Mouse (Mus musculus) forebrain, embryonic 16.5 days (tissue): ENCODE results near the gene Zbtb44. TPM values are rescaled to one million over a fixed set of nuclear protein-coding genes. Genes with fewer than 3 reads are reported as not detected.

ENCODE experiments used
- ATAC-seq: fragments of 200-750 bp; cut with Nextera tagmentation; 2 replicates; pipeline ENCODE4 v1.8.0; 2017; ENCODE audit warnings: mild to moderate bottlenecking, moderate library complexity
- H3K27ac ChIP-seq: fragments of 300-500 bp; sonication (generic); 2 replicates; pipeline ENCODE4 v1.5.1; 2014; ENCODE audit warnings: low read length, control low read depth
- H3K27me3 ChIP-seq: fragments of 300-500 bp; sonication (generic); replicated peaks from 2 replicates; pipeline ENCODE4 v1.6.1; 2014; ENCODE audit warnings: low read length; ENCODE audit not compliant: control insufficient read depth, insufficient read depth
- H3K36me3 ChIP-seq: fragments of 300-500 bp; sonication (generic); 2 replicates; pipeline ENCODE4 v1.6.1; 2014; ENCODE audit not compliant: control insufficient read depth, insufficient read depth
- H3K4me1 ChIP-seq: fragments of 300-500 bp; sonication (generic); replicated peaks from 2 replicates; pipeline ENCODE4 v1.6.1; 2014; ENCODE audit warnings: low read length; ENCODE audit not compliant: control insufficient read depth, insufficient read depth
- H3K4me2 ChIP-seq: fragments of 300-500 bp; sonication (generic); 2 replicates; pipeline ENCODE4 v1.6.1; 2014; ENCODE audit warnings: mild to moderate bottlenecking, low read length, control low read depth
- H3K4me3 ChIP-seq: fragments of 300-500 bp; sonication (generic); replicated peaks from 2 replicates; pipeline ENCODE4 v1.5.1; 2014; ENCODE audit warnings: mild to moderate bottlenecking, low read length, control low read depth
- H3K9ac ChIP-seq: fragments of 300-500 bp; sonication (generic); replicated peaks from 2 replicates; pipeline ENCODE4 v1.6.1; 2014; ENCODE audit warnings: low read depth, low read length, control low read depth
- H3K9me3 ChIP-seq: fragments of 300-500 bp; sonication (generic); 2 replicates; pipeline ENCODE4 v1.6.1; 2016; ENCODE audit warnings: low read length; ENCODE audit not compliant: control insufficient read depth
- WGBS: fragments of 180-500 bp; shearing (Covaris S2); extraction: QIAGEN DNeasy Blood & Tissue Kit; methylation state at CpG from one replicate; pipeline ENCODE4 v1.1.7; 2014; 5-methylcytosine and 5-hydroxymethylcytosine counted together
- polyA plus RNA-seq: library from polyadenylated mRNA; unstranded; fragments of >200 nt; fragmentation: Nextera tagmentation; extraction: Ambion mirVana; gene quantifications from 2 replicates; pipeline ENCODE4 v1.2.1, GENCODE M21; 2015

Gene Zbtb44
- polyA plus RNA-seq, 1 experiment from 2014 or later: 4.3 TPM

DNA sequence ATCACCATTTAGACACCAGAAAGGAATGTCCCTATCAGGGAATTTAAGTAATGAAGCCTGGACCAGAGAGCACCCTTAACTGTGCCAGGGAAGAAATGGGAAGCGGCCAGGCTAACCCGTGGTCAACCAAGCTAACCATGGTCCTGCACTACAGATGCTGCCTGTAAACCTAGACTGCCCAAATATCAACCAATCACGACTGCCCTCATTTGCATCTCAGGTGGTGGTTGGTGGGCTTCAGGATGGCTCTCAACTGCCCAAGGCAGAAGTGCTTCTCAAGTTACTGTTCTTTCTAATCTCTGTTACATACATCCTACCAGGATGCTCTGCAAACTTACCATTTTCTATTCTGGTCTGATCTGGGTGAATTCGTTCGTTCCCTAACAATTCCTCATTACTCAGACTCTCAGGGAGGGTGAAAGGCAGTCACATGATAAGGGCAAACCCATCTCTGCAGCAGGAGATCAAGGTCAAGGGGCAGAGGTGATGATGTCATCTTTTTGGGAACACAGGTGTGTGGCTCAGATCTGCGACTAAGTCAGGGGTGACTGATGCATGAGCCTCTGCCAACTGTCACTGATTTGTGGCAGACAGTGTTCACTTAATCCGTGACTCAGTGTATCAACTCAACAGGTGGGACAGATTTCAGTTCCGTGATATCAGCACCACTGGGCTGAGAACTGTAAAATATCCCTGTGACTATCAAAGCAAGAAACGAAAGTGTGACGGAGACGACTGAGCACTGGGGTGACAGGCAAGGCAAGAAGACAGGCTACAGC is 88.3 kb downstream of the Zbtb44 start:
- 47% methylated on average over 11 of the region's 11 CpGs for WGBS
- Histone ChIP-seq H3K27me3 (no peaks in the 10 kb centered on the region), H3K4me1 (peaks cover 4% of the 10 kb centered on the region), H3K4me2 (no peak overlapping the region), H3K36me3 (no peaks in the 10 kb centered on the region), H3K27ac (no peak overlapping the region), H3K4me3 (no peak overlapping the region), H3K9me3 (no peaks in the 10 kb centered on the region), H3K9ac (no peak overlapping the region)
- ATAC-seq: no peak

DNA sequence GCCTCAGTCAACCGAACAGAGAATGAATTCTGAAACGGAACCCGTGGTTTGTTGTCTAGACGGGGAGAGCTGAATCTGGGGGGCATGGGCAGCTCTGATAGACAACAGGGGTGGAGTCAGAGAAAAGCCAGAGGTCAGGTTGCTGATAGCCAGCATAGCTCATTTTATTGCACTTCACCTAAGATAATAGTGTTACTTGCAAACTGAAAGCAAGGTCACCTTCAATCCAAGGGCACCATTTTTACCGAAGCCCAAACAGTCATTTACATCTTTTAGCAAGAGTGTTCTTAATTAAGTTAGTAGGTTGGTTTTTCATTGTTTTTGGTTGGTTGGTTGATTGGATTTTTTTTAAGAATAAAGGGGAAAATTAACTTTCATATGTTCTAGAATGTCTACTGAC is 89.0 kb downstream of the Zbtb44 start:
- Histone ChIP-seq H3K4me2 (no peak overlapping the region), H3K4me3 (no peak overlapping the region), H3K36me3 (no peaks in the 10 kb centered on the region), H3K9ac (no peak overlapping the region), H3K27ac (no peak overlapping the region), H3K9me3 (no peaks in the 10 kb centered on the region), H3K27me3 (no peaks in the 10 kb centered on the region), H3K4me1 (peaks cover 4% of the 10 kb centered on the region)
- 80% methylated on average over 5 of the region's 5 CpGs for WGBS
- ATAC-seq: no peak

DNA sequence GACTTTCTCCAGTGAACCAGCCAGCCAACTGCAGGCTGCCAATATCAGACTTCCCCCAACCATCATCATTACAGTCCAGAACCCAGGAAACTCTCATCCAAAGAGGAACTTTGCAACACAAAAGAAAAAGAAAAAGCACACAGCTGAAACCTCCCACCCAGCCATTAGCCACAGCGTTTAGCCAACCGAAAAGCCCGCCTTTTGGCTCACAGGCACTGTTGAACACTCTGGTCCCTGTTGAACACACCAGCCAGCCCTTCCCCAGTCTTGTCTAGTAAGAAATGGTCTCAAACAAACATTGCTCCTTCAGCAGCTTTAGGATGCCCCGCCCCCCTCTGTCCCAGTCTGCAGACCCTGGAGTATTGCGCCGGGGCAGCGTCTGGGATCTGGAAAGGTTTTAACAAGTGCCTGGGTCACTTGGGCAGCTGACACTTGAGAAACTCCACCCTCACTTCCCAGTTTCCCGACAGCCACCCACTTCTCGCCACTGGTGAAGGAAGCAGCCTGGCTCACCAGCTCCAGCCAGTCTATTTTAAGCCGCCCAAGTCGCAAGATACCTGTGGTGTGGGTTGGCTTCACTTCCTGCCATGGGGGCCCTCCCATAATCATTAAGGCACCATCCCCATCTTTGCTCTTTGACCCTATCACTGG is 89.6 kb downstream of the Zbtb44 start:
- 56% methylated on average over 11 of the region's 11 CpGs for WGBS

DNA sequence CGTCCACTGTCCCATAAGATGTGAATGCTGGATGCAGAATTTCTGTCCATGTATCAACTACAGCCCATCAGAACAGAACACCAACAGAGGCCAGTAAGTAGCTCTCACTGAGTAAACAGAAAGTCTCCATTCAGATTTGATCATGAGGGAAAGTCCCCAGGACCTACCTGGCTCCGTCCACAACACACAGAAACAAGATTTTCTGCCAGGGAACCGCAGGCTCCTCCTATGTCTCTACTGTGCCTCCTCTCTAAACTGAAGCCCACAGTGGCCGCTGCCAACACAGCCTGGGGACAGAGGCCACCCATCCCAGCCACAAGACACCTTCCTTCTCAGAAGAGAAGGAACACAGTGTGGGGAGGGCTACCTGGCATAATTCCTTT is 90.1 kb downstream of the Zbtb44 start:
- ATAC-seq: no peak
- H3K36me3 ChIP-seq: no peaks in the 10 kb centered on the region
- H3K4me2 ChIP-seq: no peak overlapping the region
- H3K9ac ChIP-seq: no peak overlapping the region
- peaks cover 4% of the 10 kb centered on the region for H3K4me1 ChIP-seq
- no peaks in the 10 kb centered on the region for H3K9me3 ChIP-seq
- 61% methylated on average over 4 of the region's 4 CpGs for WGBS
- no peak overlapping the region for H3K4me3 ChIP-seq
- H3K27me3 ChIP-seq: no peaks in the 10 kb centered on the region
- H3K27ac ChIP-seq: no peak overlapping the region

More for the DNA sequence above, 89.6 kb downstream of the Zbtb44 start:
- no peak overlapping the region for H3K4me2 ChIP-seq
- H3K36me3 ChIP-seq: no peaks in the 10 kb centered on the region
- peaks cover 4% of the 10 kb centered on the region for H3K4me1 ChIP-seq
- peak; percentile 58; the same call in 1 of the 2 replicates for ATAC-seq
- H3K9ac ChIP-seq: no peak overlapping the region
- H3K9me3 ChIP-seq: no peaks in the 10 kb centered on the region
- H3K27ac ChIP-seq: no peak overlapping the region
- H3K4me3 ChIP-seq: no peak overlapping the region
- H3K27me3 ChIP-seq: no peaks in the 10 kb centered on the region

DNA sequence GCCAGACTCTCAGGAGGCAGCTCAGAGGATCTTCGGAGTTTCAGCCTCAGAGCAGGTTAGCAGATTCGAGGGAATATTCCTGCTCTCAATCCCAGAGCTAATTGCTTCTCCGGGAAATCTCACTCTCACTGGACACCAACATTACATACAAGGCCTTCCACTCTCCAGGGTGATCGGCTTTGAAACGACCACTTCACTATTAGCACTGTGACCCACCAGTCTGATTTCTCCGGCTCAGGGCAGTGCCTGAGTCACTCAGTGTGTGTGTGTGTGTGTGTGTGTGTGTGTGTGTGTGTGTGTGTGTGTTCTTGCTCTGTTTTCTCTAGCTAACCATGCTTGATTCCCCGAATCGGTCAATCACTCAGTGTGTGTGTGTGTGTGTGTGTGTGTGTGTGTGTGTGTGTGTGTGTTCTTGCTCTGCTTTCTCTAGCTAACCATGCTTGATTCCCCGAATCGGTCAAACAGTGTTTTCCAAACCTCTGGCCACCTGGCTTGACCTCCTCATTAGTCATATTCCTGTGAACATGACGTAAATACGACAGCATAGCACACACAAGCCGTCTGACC is 92.1 kb downstream of the Zbtb44 start:
- 38% methylated on average over 12 of the region's 13 CpGs for WGBS
- H3K9ac ChIP-seq: no peak overlapping the region

More for the DNA sequence above, 92.1 kb downstream of the Zbtb44 start:
- Histone ChIP-seq H3K9me3 (no peaks in the 10 kb centered on the region), H3K36me3 (no peaks in the 10 kb centered on the region), H3K4me3 (no peak overlapping the region), H3K4me1 (peaks cover 4% of the 10 kb centered on the region), H3K4me2 (no peak overlapping the region), H3K27ac (no peak overlapping the region), H3K27me3 (no peaks in the 10 kb centered on the region)
- ATAC-seq: no peak

Other genes with a start within 250 kb of the Zbtb44 start
- gene Adamts15, start 108.2 kb upstream of the Zbtb44 start, polyA plus RNA-seq: 3.4 and 4.4 TPM in 2 replicates
- gene Adamts8, start 88.1 kb upstream of the Zbtb44 start, polyA plus RNA-seq: 1.6 and 1.7 TPM in 2 replicates
- 0.63 and 0.73 TPM in 2 replicates for gene St14, start 101.2 kb downstream of the Zbtb44 start, polyA plus RNA-seq
- 275 and 276 TPM in 2 replicates for gene Aplp2, start 181.2 kb downstream of the Zbtb44 start, polyA plus RNA-seq
- 9.8 and 12.1 TPM in 2 replicates for gene Prdm10, start 249.9 kb downstream of the Zbtb44 start, polyA plus RNA-seq